Mouse (Mus musculus): Measurements from ENCODE around the gene Filip1l. TPM values are rescaled to one million over a fixed set of nuclear protein-coding genes. Genes with fewer than 3 reads are reported as not detected.

Filip1l gene
- polyA plus RNA-seq, 1 experiment from 2014 or later, result 9.4 TPM

DNA sequence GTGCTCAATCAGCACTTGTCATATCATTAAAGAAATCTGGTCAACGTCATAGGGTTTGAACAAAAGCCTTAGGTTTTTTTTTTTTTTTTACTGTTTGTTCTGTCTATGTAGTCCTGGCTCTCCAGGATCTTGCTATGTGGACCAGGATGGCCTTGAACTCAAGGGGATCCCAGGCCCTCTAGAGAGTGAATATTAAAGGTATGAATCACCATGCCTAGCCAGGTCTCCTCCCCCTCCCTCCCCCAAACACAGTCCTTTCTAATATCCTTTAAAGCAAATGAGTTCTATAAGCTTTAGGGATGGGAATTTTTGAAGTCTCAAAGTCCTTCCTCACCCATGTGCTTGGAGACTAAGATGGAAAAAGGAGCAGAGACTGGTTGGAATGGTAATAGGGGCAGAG is 65.1 kb downstream of the Filip1l start:
- Histone ChIP-seq H3K36me3 (ENCODE audit: control insufficient read depth, insufficient read depth, low read length) (no peaks in the 10 kb centered on the region), H3K9ac (ENCODE audit: low read depth, low read length) (no peak overlapping the region), H3K4me1 (replicated peaks; ENCODE audit: control insufficient read depth, insufficient read depth, low read length) (no peaks in the 10 kb centered on the region), H3K4me2 (no peak overlapping the region), H3K4me3 (ENCODE audit: low read depth, low read length) (no peak overlapping the region), H3K27ac (ENCODE audit: low read depth, low read length) (no peak overlapping the region), H3K9me3 (ENCODE audit: control insufficient read depth, low read length) (no peaks in the 10 kb centered on the region), H3K27me3 (replicated peaks; ENCODE audit: control insufficient read depth, insufficient read depth, low read length) (no peaks in the 10 kb centered on the region)
- ATAC-seq (replicated peaks; ENCODE audit: low FRiP score), result no peak
- no peak for DNase-seq (ENCODE audit: low spot score)
- WGBS, result 72% methylated on average over 1 of the region's 1 CpGs

DNA sequence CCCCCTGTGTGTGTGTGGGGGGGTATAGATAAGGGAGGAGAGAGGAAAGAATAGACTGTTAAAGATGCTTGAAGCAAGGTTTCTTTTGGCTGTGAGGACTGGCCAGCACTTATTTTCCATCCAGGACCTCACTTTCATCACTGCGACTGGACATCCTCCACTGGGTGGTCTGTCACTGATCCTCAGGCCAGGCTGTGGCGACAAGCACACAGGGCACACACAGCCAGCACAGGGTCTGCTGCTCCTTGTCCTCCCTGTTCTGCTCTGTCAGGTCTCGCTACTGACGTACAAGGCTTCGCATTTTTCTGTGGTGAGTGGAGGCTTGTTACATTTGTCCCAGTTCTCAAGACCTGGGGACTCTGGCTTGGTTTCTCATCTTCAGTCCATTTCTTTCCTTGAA is 66.4 kb downstream of the Filip1l start:
- Histone ChIP-seq H3K4me2 (no peak overlapping the region), H3K4me1 (replicated peaks; ENCODE audit: control insufficient read depth, insufficient read depth, low read length) (no peaks in the 10 kb centered on the region), H3K4me3 (ENCODE audit: low read depth, low read length) (no peak overlapping the region), H3K9ac (ENCODE audit: low read depth, low read length) (no peak overlapping the region), H3K27me3 (replicated peaks; ENCODE audit: control insufficient read depth, insufficient read depth, low read length) (no peaks in the 10 kb centered on the region), H3K27ac (ENCODE audit: low read depth, low read length) (no peak overlapping the region), H3K9me3 (ENCODE audit: control insufficient read depth, low read length) (no peaks in the 10 kb centered on the region), H3K36me3 (ENCODE audit: control insufficient read depth, insufficient read depth, low read length) (no peaks in the 10 kb centered on the region)
- 66% methylated on average over 5 of the region's 5 CpGs for WGBS
- no peak for DNase-seq (ENCODE audit: low spot score)
- no peak for ATAC-seq (replicated peaks; ENCODE audit: low FRiP score)

DNA sequence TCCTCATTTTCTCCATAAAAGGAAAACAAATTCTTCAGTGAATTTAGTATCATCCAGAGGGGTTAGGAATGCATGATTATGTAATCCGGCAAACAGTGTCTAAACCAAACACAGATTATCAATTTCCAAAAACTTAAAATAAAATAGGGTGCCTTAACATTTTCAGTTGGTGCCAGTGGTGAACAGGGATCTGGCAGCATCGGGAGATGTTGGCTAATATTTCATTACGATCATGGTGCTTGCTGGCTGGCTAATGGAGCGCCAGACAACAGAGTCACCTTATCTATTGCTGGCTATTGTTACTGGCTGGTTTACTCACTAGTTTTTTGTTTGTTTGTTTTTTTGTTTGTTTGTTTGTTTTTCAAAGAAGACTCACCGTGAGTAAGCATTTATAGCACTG is 67.0 kb downstream of the Filip1l start:
- H3K27ac ChIP-seq (ENCODE audit: low read depth, low read length), result no peak overlapping the region
- H3K9me3 ChIP-seq (ENCODE audit: control insufficient read depth, low read length), result no peaks in the 10 kb centered on the region
- WGBS, result 81% methylated on average over 5 of the region's 5 CpGs
- H3K9ac ChIP-seq (ENCODE audit: low read depth, low read length), result no peak overlapping the region
- no peaks in the 10 kb centered on the region for H3K4me1 ChIP-seq (replicated peaks; ENCODE audit: control insufficient read depth, insufficient read depth, low read length)
- H3K4me2 ChIP-seq, result no peak overlapping the region
- H3K27me3 ChIP-seq (replicated peaks; ENCODE audit: control insufficient read depth, insufficient read depth, low read length), result no peaks in the 10 kb centered on the region
- H3K4me3 ChIP-seq (ENCODE audit: low read depth, low read length), result no peak overlapping the region
- ATAC-seq (replicated peaks; ENCODE audit: low FRiP score), result no peak
- DNase-seq (ENCODE audit: low spot score), result no peak
- H3K36me3 ChIP-seq (ENCODE audit: control insufficient read depth, insufficient read depth, low read length), result no peaks in the 10 kb centered on the region

DNA sequence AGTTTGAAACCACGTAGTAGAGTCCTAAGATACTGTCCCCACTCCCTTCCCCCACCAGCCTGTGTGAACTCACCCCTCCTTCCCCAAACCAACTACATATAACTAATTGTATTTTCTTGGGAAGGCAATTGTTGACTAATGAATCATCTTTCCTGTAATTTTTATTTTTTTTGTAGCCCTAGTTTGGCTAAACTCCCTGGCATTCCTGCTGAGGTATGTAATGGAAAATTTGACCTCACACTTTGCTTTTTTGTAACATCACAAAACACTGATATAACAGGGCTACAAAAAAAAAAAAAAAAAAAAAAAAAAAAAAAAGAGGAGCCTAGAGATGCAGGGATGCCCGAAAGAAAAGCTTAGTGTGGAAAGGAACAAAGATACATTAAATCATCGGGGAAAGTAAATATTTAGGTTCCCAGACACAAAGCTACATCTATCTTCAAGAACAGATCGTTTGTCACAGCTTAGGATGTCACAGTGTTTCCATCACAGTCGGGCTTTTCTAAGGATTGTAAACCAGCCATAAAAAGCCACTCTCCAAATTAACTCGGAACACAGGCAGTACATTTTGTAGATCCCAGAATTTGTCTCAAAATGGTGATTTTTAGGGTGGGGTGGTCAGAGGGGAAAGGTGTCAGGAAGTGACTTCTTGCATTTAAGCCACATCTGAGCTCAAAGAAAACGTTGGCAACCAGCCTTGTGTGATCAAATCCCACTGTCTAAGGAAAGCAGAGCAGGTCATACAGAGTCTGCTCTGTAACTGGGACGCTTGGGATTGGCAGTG is 68.1 kb downstream of the Filip1l start:
- Histone ChIP-seq H3K4me1 (replicated peaks; ENCODE audit: control insufficient read depth, insufficient read depth, low read length) (no peaks in the 10 kb centered on the region), H3K4me3 (ENCODE audit: low read depth, low read length) (no peak overlapping the region), H3K27ac (ENCODE audit: low read depth, low read length) (no peak overlapping the region), H3K4me2 (no peak overlapping the region), H3K27me3 (replicated peaks; ENCODE audit: control insufficient read depth, insufficient read depth, low read length) (no peaks in the 10 kb centered on the region), H3K9ac (ENCODE audit: low read depth, low read length) (no peak overlapping the region), H3K36me3 (ENCODE audit: control insufficient read depth, insufficient read depth, low read length) (no peaks in the 10 kb centered on the region), H3K9me3 (ENCODE audit: control insufficient read depth, low read length) (no peaks in the 10 kb centered on the region)
- 36% methylated on average over 8 of the region's 8 CpGs for WGBS
- DNase-seq (ENCODE audit: low spot score) (no peak), ATAC-seq (replicated peaks; ENCODE audit: low FRiP score) (no peak)

DNA sequence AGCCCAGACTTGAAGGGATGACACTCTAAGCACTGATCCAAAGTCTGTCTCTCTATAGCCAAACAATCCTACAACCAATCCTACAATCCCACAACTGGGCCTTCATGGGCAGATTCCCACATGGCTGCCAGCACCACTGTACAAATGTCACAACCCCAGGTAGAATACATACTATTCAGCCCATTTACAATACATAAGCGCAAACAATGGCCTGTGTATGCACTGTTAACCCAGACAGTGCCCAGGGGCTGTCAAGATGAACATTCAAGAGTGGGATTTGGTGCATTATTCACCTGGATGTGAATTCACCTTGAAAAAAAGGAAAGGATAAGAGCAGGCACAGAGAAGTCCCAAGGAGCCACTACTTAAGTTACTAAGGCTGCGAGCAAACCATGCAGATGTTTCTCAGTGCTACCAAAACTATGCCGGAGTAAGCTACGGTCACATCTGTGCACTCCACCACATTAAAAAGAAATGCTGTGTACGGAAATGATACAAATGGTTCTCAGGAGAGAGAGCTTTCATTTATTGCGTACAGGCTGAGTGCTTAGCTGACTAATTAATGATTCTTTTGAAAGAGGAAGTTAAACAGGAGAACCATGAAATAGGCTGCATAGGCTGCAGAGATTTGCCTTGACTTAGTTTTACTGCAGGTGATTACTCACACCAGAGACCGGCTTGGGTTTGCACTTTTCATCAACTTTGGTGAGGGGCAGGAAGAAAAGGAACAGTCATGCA is 69.0 kb downstream of the Filip1l start:
- no peaks in the 10 kb centered on the region for H3K27me3 ChIP-seq (replicated peaks; ENCODE audit: control insufficient read depth, insufficient read depth, low read length)
- no peak overlapping the region for H3K27ac ChIP-seq (ENCODE audit: low read depth, low read length)
- H3K4me2 ChIP-seq, result no peak overlapping the region
- 75% methylated on average over 7 of the region's 7 CpGs for WGBS
- H3K4me1 ChIP-seq (replicated peaks; ENCODE audit: control insufficient read depth, insufficient read depth, low read length), result no peaks in the 10 kb centered on the region
- no peak for DNase-seq (ENCODE audit: low spot score)
- H3K9me3 ChIP-seq (ENCODE audit: control insufficient read depth, low read length), result no peaks in the 10 kb centered on the region
- no peak overlapping the region for H3K4me3 ChIP-seq (ENCODE audit: low read depth, low read length)
- H3K36me3 ChIP-seq (ENCODE audit: control insufficient read depth, insufficient read depth, low read length), result no peaks in the 10 kb centered on the region
- ATAC-seq (replicated peaks; ENCODE audit: low FRiP score), result no peak
- no peak overlapping the region for H3K9ac ChIP-seq (ENCODE audit: low read depth, low read length)

DNA sequence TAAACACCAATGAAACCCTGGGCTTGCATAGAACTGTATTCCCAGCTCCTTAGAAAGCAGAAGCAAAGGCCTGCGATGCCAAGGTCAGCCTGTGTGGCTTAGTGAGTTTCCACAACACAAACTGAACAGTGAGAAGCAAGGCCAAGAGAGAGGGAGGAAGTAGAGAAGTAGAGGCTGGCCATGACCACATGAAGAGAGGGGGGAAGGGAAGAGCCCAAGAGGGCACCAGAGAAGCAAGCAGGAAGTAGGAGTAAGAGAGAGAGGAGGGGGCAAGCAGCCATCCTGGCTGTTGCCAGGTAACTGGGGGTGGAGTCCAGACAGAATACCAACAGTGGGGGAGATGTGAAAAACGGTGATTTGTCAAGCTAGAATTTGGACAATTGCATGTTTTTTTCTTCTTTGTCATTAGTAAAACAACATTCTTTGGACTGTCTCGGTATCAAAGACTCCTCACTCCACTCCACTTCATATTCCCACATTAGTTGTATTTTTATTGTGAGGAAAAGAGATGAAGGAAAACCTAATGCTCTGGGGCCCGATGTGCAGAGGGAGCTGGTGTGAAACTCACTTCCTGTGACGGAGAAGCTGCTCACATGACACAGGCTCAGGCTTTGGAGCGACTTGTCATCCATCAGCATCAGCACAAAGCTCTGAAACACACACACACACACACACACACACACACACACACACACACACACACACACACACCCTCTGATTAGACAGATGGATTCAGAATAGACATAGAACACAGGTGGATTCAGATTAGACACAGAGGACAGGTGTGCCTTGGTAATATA is 70.3 kb downstream of the Filip1l start:
- DNase-seq (ENCODE audit: low spot score) (no peak), ATAC-seq (replicated peaks; ENCODE audit: low FRiP score) (no peak)
- no peaks in the 10 kb centered on the region for H3K27me3 ChIP-seq (replicated peaks; ENCODE audit: control insufficient read depth, insufficient read depth, low read length)
- no peaks in the 10 kb centered on the region for H3K36me3 ChIP-seq (ENCODE audit: control insufficient read depth, insufficient read depth, low read length)
- H3K4me3 ChIP-seq (ENCODE audit: low read depth, low read length), result no peak overlapping the region
- no peaks in the 10 kb centered on the region for H3K4me1 ChIP-seq (replicated peaks; ENCODE audit: control insufficient read depth, insufficient read depth, low read length)
- H3K4me2 ChIP-seq, result no peak overlapping the region
- H3K9me3 ChIP-seq (ENCODE audit: control insufficient read depth, low read length), result no peaks in the 10 kb centered on the region
- no peak overlapping the region for H3K9ac ChIP-seq (ENCODE audit: low read depth, low read length)
- 47% methylated on average over 6 of the region's 6 CpGs for WGBS
- H3K27ac ChIP-seq (ENCODE audit: low read depth, low read length), result no peak overlapping the region

DNA sequence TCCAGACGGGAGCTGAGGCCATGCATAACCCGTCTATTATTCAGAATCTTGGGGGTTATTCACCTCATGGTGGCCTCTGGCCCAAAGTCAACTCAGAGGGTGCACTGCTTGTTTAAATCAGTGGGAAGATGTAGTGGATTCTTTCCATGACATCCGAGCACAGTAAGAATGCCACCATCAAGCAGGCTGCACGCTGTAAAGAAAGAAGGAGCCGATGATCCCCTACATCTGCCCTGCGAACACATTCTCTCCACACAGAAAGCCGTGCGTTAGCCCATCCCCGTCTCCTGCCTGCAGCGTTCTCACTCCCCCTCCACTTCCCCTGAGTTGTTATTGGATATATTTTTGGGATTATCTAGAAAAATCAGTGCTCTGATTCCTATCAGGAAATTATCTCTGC is 73.8 kb downstream of the Filip1l start:
- Histone ChIP-seq H3K4me2 (no peak overlapping the region), H3K4me3 (ENCODE audit: low read depth, low read length) (no peak overlapping the region), H3K4me1 (replicated peaks; ENCODE audit: control insufficient read depth, insufficient read depth, low read length) (no peaks in the 10 kb centered on the region), H3K27me3 (replicated peaks; ENCODE audit: control insufficient read depth, insufficient read depth, low read length) (no peaks in the 10 kb centered on the region), H3K9me3 (ENCODE audit: control insufficient read depth, low read length) (no peaks in the 10 kb centered on the region), H3K36me3 (ENCODE audit: control insufficient read depth, insufficient read depth, low read length) (no peaks in the 10 kb centered on the region), H3K9ac (ENCODE audit: low read depth, low read length) (no peak overlapping the region), H3K27ac (ENCODE audit: low read depth, low read length) (no peak overlapping the region)
- DNase-seq (ENCODE audit: low spot score) (no peak), ATAC-seq (replicated peaks; ENCODE audit: low FRiP score) (no peak)
- WGBS, result 73% methylated on average over 10 of the region's 10 CpGs

DNA sequence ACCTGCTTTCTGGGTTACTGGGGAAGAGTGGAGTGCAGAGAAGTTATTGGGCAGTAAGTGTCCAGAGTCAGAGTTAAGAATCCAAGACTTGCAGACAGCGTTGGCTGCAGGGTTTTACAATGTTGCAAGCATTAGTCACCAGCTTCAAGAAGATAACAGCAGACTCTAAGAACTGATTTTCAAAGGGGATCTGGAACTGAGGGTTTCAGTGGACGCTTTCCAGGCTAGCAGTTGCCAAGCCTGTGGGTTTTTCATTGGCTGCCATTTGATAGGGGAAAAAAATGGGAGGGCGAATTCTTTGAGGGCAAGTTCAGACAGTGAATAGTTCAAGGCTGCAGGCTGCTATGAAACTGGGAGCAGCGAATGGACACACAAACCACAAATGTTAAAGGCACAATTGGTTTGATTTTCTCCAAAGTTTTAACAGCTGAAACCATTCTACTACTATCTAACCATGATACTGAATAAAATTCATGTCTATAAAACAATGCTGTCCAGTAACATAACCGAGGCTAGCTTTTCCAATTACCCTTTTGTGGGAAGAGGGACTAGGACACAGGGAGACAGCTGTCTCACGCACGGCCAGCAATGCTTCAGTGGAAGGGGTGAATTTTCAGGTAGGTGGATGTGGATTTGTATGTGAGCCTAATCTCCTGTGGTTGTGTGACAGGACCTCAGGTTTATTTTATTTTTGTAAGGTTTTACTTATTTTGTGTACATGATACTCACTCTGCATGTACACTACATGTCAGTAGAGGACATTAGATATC is 74.8 kb downstream of the Filip1l start:
- ATAC-seq (replicated peaks; ENCODE audit: low FRiP score), result no peak
- Histone ChIP-seq H3K4me1 (replicated peaks; ENCODE audit: control insufficient read depth, insufficient read depth, low read length) (no peaks in the 10 kb centered on the region), H3K9me3 (ENCODE audit: control insufficient read depth, low read length) (no peaks in the 10 kb centered on the region), H3K4me2 (no peak overlapping the region), H3K27me3 (replicated peaks; ENCODE audit: control insufficient read depth, insufficient read depth, low read length) (no peaks in the 10 kb centered on the region), H3K9ac (ENCODE audit: low read depth, low read length) (no peak overlapping the region), H3K27ac (ENCODE audit: low read depth, low read length) (no peak overlapping the region), H3K36me3 (ENCODE audit: control insufficient read depth, insufficient read depth, low read length) (no peaks in the 10 kb centered on the region), H3K4me3 (ENCODE audit: low read depth, low read length) (no peak overlapping the region)
- WGBS, result 62% methylated on average over 7 of the region's 7 CpGs
- DNase-seq (ENCODE audit: low spot score), result no peak
